Mouse (Mus musculus) olfactory bulb, adult 2 months (tissue): ENCODE measurements around the gene Naa50.

Experiments used
- CTCF ChIP-seq: fragments of 200-500 bp; IDR thresholded peaks from 2 replicates; pipeline ENCODE4 v1.5.1; 2012; ENCODE audit warnings: low read depth, mild to moderate bottlenecking, low read length, moderate library complexity; ENCODE audit not compliant: insufficient read depth
- POLR2A ChIP-seq: fragments of 200-500 bp; IDR thresholded peaks from 2 replicates; pipeline ENCODE4 v1.6.1; 2012; ENCODE audit warnings: mild to moderate bottlenecking, low read depth, low read length, moderate library complexity; ENCODE audit not compliant: insufficient read depth

- no peak for TF ChIP-seq POLR2A
- TF ChIP-seq CTCF, result no peak
Measured at GRCm38 (mm10) chr16:44165182-44165581, 25.6 kb downstream of the Naa50 start.
